Mouse (Mus musculus): ENCODE data around the gene Zcchc4.
"Not testable (repeated sequence)": the region's sequence is repeated elsewhere in the genome, so short reads cannot be mapped to it uniquely, and the experiment has no call there.

Zcchc4 gene

DNA sequence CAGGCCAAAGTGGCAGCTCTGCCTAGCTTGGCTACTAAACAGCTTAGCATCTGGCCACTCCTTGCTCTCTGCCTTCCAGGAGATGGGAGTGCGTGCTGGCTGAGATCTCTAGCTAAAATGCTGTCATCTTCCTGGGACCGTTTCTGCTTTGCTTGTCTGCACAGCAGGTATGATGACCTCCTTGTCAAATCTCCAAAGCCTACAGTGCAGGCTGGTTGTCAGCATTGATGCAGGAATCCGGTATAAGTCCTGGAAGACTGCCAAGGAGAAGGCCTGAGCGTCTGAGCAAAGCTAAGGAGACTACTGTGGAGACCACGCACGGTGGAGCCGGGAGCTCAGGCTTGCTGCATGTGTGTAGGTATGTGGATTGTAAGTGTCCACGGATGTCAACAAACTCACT is at the start of gene Zcchc4:
Gene Zcchc4, plus strand, starts transcription at position 173 of the 400 bp plus-strand sequence.
- DNase-seq: peak; percentile 5

DNA sequence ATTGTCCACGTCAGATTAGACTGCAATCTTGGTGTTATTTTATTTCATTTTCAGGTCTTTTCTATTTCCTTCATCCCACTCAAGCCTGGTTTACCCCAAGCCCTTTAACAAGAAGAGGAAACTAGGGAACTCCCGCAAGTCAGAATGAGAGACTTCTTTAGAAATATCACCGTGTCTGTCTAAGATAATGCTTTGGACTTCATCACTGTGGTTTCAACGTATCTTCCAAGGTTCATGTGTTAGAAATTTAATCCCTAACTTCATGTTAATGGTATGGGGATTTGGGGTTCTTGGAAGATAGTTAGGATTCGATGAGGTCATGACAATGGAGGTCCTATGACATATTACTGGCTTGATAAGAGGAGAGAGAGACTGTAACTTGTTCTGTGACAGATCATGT is 47.5 kb upstream of the Zcchc4 start:
- DNase-seq: no peak

DNA sequence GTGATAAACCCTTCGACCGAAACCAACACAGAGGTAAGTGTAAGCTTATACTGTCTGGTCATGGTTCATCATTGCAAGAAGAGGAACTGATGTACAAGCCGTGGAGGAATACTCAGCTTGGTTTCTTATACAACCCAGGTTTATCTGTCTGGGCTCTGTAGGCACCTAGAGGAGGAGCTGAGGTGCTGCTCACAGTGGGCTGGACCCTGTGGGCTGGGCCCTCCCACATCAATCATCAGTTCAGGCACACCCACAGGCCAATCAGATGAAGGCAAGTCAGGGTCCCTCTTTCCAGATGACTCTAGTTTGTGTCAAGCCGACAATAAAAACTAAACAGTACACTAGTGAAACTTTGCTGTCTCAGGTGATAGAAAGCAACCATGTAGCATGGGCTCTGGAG is 42.4 kb upstream of the Zcchc4 start:
- no peak for DNase-seq

DNA sequence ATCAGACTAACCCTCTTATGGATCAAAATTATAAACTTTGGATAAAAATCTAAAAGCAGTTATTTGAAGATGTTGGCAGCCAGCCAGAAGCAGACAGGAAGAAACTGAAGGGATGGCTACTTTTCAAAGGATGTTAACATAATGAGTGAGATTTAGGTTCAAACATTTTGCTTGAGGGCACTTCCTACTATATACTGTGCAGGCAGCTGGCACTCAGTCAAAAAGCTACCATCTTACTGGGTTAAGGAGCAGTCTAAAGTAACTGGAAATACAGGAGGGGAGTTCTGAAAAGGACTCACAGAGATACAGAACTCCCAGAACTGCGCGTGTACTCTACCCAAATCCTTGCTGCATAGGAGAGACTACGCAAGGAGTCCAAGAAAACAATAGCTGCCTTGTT is 39.2 kb upstream of the Zcchc4 start:
- DNase-seq: no peak

DNA sequence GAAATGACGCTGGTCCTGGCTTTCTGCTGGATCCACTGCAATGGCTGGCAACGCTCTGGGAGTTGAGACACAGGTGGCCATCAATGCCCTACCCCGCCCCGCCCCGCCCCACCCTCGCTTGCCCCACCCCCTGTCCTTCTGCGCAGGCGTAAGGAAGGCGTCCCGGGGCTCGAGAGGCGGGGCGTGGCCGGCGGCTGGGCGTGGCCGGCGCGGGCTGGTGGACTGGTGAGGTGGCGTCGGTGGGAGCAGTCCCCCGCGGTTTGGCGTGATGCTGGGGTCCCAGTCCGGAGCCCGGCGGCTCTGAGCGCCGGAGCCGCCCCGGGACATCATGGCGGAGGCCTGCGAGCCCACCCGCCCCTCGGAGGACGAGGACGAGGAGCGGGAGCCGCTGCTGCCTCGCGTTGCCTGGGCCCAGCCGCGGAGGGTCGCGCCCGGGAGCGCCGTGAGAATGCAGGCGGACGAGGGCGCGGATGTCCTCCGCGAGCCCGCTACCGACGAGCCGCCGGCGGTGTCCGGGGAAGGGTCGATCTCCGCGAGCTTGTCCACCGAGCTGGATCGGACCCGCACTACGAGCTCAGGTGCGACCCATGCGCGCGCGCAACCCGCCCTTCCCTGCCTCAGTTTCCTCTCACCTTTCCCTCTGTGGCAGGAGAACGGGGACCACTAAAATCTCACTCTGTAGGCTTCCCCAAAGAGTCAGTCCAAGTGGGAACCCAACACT is 33.7 kb upstream of the Zcchc4 start, which contains the start of gene Pi4k2b:
Gene Pi4k2b, plus strand, starts transcription at position 184 of the 721 bp plus-strand sequence.
- peak; percentile 85 for DNase-seq

DNA sequence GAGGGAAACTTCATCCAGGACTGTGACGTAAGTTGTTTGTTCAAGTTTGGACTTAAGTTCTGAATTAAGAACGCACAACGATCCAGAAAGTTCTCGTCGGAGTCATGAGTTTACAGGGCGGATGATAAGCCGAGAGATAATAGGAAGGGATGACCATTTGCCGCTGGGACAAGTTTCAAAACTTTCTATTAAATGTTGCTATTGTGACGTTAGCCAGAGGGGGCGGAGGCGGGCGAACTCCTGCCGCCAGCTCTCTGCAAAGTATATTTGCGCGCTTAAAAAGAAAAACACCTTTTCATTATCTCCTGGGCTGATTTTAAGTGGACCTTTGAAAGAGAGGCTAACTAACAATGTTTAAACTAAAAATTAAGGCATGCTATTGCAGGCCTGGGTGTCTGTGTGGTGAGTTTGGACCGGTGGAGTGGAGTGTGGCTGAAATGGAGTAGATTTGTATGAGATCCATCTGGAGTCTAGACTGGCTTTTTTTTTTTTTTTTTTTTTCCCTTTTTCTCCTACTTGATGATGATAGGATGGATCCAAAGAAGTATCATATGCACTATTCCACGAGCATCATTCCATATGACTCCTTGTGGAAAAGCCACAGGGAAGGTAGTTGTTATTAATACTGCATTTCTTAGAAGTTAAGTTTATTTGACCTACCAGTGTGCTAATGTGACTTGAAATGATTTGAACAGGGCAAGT is 32.9 kb upstream of the Zcchc4 start:
- peak; percentile 56 for DNase-seq

DNA sequence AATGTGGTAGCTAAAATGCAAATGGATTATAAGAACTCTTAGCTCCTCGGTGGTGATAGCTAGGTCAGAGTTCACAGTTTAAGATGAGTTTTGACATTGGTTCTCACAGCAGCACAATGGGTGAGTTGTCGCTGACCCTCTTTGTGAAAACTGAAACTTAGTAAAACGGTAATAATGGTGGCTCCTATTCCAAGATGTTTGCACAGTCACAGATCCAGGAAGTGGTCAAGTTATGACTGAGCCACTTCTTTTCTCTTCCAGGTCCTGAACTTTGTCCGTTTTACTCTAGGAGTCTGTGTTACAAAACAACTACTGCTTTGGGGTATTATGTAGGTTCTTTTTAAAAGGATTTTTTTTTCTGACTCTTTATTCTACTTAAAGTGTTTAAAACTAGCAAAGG is 32.0 kb upstream of the Zcchc4 start:
- DNase-seq: no peak

DNA sequence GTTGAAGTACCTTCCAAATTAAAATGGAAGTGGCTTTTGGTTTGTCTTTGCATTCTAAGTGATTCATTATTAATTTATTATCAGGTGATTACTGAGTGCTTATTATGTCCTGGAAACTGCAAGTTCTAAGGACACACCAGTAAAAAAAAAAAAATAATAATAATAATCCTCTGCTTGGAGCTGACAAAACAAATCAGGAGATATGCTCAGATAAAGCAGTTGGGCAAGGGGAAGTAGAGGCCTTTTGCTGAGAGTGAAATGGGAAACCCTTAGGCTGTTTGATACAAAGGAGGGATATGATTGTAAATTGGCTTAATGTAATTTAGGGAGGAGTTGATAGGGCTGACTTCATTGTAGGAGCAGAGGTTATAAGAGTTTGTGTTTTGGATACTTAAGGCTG is 28.3 kb upstream of the Zcchc4 start:
- no peak for DNase-seq

DNA sequence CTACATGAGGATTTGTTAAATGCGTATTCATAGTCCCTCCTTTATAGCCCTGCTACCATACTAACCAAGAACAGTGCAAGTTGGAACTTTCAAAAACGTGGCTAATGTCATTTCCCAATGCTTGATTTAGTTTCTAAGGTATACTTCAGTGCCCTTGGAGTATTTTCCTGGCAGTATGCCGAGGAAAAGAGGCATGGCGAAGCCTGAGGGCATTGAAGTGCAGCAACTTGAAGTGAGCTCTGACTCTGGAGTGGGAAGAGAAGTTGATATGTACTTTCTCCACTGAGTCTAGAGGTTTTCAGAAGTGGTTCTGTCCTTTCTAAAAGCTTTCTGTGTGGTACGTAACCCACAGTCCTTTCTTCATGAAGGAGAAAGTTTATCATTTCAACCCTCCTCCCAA is 26.5 kb upstream of the Zcchc4 start:
- DNase-seq: no peak

DNA sequence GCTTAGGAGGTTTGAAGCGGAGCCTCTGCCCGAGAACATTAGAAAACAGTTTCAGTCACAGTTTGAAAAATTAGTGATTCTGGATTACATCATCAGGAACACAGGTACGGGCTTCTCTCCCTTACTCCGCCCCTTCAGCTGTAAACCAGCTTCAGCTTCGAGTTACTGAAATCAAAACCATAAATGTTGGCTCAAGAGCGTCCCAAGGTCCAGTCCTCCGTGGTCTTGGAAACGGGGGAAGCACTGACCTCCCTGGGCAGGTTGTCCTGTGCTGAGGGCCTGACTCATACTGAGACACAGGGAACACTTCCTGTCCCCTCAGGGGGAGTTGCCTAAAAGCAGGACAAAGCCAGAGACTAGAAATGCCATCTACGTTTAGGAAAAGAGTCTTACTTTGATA is 22.1 kb upstream of the Zcchc4 start:
- DNase-seq: no peak

DNA sequence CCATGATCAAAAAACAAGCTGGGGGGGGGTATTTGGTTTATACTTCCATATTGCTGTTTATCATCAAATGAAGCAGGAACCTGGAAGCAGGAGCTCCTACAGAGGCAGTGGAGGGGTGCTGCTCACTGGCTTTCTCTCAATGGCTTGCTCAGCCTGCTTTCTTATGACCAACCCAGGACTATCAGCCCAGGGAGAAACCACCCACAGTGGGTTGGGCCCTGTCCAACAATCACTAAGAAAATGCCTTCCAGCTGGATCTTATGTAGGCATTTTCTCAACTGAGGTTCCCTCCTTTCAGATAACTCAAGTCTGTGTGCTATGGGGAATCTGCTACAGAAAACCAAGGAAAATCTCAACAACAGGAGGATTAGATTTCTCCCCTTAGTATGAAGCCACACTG is 21.0 kb upstream of the Zcchc4 start:
- DNase-seq: no peak

DNA sequence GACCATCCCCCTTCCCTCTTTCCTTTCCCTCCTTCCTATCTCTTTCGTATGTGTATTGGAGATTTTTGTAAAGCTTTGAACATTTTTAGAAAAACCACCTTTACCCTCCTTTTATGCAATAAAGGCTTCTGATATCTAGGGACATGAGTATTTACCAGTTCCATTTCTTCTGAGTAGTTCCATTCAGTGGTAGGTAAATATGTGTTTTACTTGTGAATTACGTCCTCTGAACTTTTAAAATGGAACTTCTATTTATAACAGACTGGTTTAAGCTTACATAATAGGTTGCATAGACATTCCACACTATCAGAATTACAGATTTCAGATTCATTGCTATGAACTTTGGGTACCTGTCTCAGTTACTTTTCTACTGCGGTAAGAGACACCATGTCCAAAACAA is 19.9 kb upstream of the Zcchc4 start:
- DNase-seq: no peak

DNA sequence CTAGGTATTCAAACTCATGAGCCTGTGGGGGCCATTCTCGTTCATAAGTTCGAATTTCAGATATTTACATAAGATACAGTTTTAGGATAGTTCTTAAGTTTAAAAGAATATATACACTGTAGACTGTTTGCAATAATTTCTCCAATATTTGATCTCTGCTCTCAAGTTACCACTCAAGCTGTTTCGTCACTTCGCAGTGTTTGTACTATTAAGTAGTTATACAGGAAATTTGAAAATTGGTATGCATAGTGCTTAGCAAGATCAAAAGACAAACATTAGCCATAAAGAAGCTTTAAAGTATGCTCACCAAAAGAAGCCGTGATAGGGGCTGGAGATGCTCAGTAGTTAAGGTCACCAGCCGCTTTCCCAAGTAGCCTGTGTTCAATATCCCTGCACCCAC is 19.2 kb upstream of the Zcchc4 start:
- no peak for DNase-seq

DNA sequence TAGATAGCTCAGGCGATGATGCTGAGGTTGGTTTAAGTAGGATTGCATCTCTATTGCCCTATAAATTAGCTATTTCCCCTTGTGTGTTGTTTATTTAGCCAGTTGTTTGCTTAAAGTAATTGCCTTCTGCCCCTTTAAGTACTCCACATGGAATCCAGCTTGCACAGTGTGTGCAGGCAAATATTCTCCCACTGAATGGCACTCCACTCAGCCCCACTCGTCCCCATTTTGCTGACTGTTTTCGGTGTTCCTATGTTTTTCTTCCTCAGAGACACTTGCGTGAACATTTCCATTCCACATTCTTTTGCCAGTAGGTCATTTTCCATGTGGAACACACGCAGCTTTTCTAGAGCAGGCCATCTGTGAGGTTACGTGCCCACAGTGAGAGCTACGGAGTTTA is 12.6 kb upstream of the Zcchc4 start:
- no peak for DNase-seq

DNA sequence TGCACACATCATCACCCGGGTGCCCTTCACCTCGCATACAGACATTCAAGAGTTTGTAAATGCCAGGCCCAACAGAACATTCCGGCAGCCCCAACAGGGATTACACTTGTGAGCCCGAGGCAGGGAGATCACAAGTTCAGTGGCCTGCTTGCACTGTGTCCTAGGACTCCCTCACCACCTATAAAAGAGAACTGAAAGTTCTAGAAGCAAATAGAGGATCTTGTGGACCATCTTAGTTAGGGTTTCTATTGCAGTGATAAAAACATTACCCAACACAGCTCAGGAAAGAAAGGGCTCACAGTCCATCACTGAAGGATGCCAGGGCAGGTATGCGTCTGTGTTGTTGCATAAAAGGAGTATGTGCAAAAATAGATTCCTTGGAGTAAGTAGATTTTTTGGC is 942 bp upstream of the Zcchc4 start:
- DNase-seq: no peak

DNA sequence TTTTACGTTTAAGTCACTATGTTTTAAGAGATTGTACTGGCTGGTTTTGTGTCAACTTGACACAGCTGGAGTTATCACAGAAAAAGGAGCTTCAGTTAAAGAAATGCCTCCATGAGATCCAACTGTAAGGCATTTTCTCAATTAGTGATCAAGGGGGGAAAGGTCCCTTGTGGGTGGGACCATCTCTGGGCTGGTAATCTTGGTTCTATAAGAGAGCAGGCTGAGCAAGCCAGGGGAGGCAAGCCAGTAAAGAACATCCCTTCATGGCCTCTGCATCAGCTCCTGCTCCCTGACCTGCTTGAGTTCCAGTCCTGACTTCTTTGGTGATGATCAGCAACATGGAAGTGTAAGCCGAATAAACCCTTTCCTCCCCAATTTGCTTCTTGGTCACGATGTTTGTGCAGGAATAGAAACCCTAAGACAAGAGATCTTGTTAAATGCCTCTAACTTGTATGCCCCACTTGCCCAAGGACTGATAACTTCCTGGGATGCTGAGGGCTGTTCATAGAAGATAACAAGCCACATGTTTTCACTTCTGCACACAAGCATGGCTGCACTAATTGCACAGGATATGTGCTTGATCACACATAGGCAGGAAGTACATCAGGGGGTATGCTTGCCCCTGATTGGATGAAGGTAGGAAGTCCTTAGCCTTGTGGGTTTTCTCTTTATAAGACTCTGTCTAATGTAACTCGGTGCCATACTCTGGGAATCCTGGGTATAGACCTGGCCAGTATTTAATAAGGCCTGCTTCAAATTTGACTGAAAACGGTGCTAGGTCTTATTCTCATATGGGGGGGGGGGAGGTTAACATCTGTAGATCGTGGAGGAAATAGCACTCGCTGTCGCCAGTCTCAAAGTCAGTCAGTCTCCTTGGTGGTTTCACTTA is 1.5 kb downstream of the Zcchc4 start:
- not testable (repeated sequence) for DNase-seq

DNA sequence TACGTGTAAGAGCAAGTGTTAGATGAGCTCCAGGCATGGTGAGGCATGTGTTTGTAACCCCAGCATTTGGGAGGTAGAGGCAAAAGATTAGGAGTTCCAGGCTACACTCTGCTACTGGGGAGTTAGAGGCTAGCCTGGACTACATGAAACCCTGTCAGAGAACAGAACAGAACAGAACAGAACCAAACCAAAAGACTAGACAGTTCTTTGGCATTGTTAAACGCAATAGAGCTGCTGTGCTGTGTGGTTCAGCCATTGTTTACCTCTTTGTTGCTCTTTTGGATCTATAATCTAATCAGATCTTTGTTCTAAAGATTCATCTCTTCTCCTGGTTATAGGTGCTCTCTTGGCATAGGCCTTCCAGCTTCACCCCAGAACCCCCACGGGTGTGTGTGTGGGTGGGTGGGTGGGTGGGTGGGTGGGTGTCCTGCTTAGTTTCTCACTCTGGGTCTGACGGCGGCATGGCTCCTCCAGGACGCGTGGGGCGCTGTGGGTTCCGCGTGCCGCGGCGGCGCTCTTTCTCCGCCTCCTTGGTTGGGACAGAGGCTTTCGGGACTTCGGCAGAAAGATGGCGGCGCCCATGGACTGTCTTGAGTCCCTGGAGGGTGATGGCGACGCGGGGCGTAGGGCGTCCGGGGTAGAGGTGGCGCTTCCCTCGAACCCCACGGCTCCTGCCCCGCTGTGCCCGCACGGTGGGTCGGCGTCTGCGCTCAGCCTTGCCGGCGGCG is 7.5 kb downstream of the Zcchc4 start:
- DNase-seq: peak; percentile 94

DNA sequence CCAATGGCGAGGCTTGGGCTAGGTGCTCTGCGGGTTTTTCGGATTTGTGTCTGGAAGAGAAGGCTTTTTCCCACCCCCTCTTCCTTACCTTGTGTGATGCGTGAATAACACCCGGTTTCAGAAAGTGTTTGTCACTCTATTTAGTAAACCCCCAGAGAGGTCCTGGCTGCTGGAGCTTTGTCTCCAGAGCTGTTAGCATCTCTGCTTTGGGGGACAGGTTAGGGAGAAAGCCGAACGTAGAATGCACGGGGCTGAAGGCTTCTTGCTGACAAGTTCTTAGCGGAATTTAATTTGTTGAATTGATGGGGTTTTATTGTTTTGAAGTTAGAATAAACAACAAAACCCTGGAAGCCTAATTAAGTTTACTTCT is 8.0 kb downstream of the Zcchc4 start:
- DNase-seq: no peak

DNA sequence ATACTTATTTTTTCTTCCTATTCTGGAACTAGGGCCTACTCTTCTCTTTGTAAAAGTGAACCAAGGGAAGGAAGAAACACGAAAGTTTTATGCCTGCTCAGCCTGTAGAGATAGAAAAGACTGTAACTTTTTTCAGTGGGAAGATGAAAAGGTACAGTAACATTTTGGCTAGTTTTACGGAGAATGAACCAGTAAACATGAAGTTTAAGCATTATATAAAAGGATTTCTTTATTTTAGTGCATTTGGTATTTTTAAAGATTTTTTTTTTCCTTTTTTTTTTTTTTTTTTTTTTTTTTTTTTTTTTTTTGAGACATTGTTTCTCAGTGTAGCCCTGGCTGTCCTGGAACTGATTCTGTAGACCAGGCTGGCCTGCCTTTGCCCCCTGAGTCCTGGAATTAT is 8.7 kb downstream of the Zcchc4 start:
- DNase-seq: no peak

DNA sequence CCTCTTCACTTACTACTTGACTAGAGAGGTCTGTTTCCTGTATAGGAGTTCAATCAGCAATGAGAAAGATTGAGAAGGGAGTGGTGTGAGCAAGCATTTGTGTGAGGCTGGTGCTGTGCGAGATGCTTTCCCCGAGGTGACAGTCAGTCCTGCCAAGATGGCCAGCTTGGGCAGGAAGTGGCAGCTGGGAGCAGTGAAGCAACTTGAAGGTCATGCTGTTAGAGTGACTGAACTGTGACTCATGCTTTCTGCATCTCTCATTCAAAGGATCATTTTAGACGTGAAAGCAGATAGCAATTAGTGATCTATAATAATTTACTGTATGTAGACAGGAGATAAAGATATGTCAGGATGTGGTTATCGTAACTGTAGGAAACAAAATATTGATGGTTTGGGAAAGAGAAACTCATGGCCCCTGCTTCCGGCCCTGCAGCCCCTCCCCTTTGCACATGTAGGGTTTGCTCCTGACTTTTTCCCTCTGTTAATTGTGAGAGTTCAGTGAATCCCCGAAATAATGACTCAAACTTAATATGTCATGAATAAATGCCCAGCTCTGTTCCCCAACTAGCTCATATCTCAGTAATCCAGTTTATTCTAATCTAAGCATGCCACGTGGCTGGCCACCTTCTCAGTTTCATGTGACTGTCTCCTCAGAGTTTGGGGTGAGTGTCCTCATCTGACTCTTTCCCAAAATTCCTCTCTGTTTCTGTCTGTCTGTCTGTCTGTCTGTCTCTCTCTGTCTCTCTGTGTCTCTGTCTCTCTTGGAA is 11.5 kb downstream of the Zcchc4 start:
- no peak for DNase-seq

DNA sequence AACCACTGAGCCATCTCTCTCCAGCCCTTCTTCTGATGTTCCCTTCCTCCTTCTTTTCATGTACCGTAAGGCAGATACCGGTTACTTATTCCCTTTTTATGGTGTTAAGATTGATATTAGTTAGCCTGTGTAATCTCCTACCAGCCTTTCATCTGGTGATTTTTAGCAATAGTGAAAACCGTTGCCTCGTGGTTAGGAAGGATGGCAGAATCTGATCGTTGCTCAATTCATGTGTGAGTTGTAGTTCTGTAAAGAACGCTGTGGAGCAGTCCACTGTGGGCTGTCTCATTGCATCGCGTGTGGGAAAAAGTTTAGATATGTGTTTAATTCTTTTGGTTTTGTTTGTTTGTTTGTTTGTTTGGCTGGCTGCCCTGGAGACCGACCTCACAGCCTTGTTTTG is 18.0 kb downstream of the Zcchc4 start:
- no peak for DNase-seq

DNA sequence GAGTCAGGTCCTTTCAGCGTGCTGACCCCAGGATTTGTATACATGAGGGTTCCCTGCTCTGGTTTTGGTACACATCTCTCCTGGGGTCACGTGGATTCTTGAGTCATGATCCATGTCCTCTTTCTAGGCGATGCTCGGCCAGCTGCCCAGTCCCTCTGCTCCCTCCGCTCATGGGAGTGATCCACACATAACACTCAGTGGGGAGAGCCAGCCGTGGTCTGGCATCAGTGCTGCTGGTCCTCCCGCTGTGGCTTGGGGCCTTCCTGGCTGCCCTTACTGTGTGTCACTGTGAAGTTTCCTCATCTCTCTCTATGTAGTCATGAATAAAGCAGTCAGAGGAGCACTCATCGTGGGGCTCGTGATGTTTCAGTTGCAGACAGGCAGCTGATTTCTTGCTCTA is 18.9 kb downstream of the Zcchc4 start:
- no peak for DNase-seq
